Mouse (Mus musculus) left cerebral cortex, adult 8-10 months (tissue): Measurements from ENCODE around the gene Atl1. TPM values are rescaled to one million over a fixed set of nuclear protein-coding genes. Genes with fewer than 3 reads are reported as not detected.

Experiments used
- DNase-seq, 2 experiments: peaks; one replicate each; pipeline ENCODE4 v3.0.0; 2022; ENCODE audit warnings: low spot score in 2 of 2
- total RNA-seq, 4 experiments: library from RNA; stranded (reverse); gene quantifications; 2 replicates each; pipeline ENCODE4 v1.2.4; 2022

Atl1 gene
- total RNA-seq, 4 experiments from 2014 or later, result 216 to 228 (median 225) TPM

- DNase-seq, result no peak
Observed at GRCm38 (mm10) chr12:70005103-70005502, 112.7 kb downstream of the Atl1 start.

GRCm38 (mm10) chr12:70010356-70010755 lies 117.9 kb downstream of the Atl1 start:
- DNase-seq, result no peak

- no peak for DNase-seq
Observed at GRCm38 (mm10) chr12:70011681-70012080, 119.3 kb downstream of the Atl1 start.

GRCm38 (mm10) chr12:70015936-70016335 lies 123.5 kb downstream of the Atl1 start:
- no peak for DNase-seq

Other genes with a start within 250 kb of the Atl1 start
- gene Sos2, start 210.8 kb upstream of the Atl1 start, total RNA-seq, result 10 to 100 TPM; 33.1 to 42.4 (median 36.6) TPM
- gene L2hgdh, start 167.7 kb upstream of the Atl1 start, total RNA-seq, result 10 to 100 TPM; 16.7 to 19.2 (median 18.5) TPM
- gene Atp5s, start 167.7 kb upstream of the Atl1 start, total RNA-seq, result 10 to 100 TPM; 27.7 to 33.8 (median 30.7) TPM
- gene Cdkl1, start 101.3 kb upstream of the Atl1 start, total RNA-seq, result 10 to 100 TPM; 40.5 to 42.0 (median 41.6) TPM
- 10 to 100 TPM; 38.6 to 43.3 (median 39.3) TPM for gene Map4k5, start 586 bp downstream of the Atl1 start, total RNA-seq
- 10 to 100 TPM; 18.8 to 19.8 (median 19.2) TPM for gene Sav1, start 94.4 kb downstream of the Atl1 start, total RNA-seq
- 10 to 100 TPM; 55.3 to 67.9 (median 64.0) TPM for gene Nin, start 221.1 kb downstream of the Atl1 start, total RNA-seq